Mouse (Mus musculus) neutrophil, adult 59 days (primary cell): ENCODE data around the gene Txndc9. TPM values are rescaled to one million over a fixed set of nuclear protein-coding genes. Genes with fewer than 3 reads are reported as not detected.

Source experiments
- total RNA-seq, 2 experiments: library from RNA; stranded (reverse); gene quantifications; 1 replicate in 1 of 2; 2 replicates in 1 of 2; pipeline ENCODE4 v1.2.4; 2023

Gene Txndc9
- total RNA-seq = 10 to 100 TPM; 44.6 to 45.7 TPM

GRCm38 (mm10) chr1:37997867-37998266 is at the start of gene Txndc9, which contains the start of gene Eif5b:
Gene Txndc9, minus strand, starts transcription at chr1:37997893.
Gene Eif5b, plus strand, starts transcription at chr1:37998010.

GRCm38 (mm10) chr1:37957659-37958058 is 40.0 kb downstream of the Txndc9 start, which contains the start of gene Lyg1:
Gene Lyg1, minus strand, starts transcription at chr1:37957759.

Other genes with a start within 250 kb of the Txndc9 start
- gene Tsga10, start 131.5 kb downstream of the Txndc9 start, total RNA-seq = 1 to 10 TPM; 5.6 to 6.8 TPM
- gene Lipt1, start 126.2 kb downstream of the Txndc9 start, total RNA-seq = 1 to 10 TPM in 1 of 2 experiments, under 1 TPM in 1; 0.31 to 1.4 TPM
- gene Mitd1, start 107.5 kb downstream of the Txndc9 start, total RNA-seq = 1 to 10 TPM; 7.7 to 9.4 TPM
- 10 to 100 TPM; 65.9 to 73.3 TPM for gene Mrpl30, start 107.4 kb downstream of the Txndc9 start, total RNA-seq
- not detected for gene Lyg2, start 81.4 kb downstream of the Txndc9 start, total RNA-seq
- not detected for gene Lyg1, start 40.1 kb downstream of the Txndc9 start, total RNA-seq
- 10 to 100 TPM; 13.1 to 19.4 TPM for gene Eif5b, start 117 bp upstream of the Txndc9 start, total RNA-seq
- gene Rev1, start 131.9 kb upstream of the Txndc9 start, total RNA-seq = 10 to 100 TPM; 25.1 to 27.3 TPM